Mouse (Mus musculus) megakaryocyte, embryonic 14.5 days (primary cell): Measurements from ENCODE around the gene Stx1b.

ENCODE experiments used
- FLI1 ChIP-seq: IDR thresholded peaks from 2 replicates; pipeline ENCODE4 v1.6.1; 2012; ENCODE audit warnings: low read length, inconsistent platforms, mixed read lengths
- GATA1 ChIP-seq: IDR thresholded peaks from 3 replicates; pipeline ENCODE4 v1.6.1; 2012; ENCODE audit warnings: mixed read lengths, low read length, inconsistent platforms, borderline replicate concordance

- TF ChIP-seq GATA1: no peak
- no peak for TF ChIP-seq FLI1
Observed at GRCm38 (mm10) chr7:127822494-127822893, 1.9 kb downstream of the Stx1b start.
